Mouse (Mus musculus): Measurements from ENCODE around the gene Cited1.

DNA sequence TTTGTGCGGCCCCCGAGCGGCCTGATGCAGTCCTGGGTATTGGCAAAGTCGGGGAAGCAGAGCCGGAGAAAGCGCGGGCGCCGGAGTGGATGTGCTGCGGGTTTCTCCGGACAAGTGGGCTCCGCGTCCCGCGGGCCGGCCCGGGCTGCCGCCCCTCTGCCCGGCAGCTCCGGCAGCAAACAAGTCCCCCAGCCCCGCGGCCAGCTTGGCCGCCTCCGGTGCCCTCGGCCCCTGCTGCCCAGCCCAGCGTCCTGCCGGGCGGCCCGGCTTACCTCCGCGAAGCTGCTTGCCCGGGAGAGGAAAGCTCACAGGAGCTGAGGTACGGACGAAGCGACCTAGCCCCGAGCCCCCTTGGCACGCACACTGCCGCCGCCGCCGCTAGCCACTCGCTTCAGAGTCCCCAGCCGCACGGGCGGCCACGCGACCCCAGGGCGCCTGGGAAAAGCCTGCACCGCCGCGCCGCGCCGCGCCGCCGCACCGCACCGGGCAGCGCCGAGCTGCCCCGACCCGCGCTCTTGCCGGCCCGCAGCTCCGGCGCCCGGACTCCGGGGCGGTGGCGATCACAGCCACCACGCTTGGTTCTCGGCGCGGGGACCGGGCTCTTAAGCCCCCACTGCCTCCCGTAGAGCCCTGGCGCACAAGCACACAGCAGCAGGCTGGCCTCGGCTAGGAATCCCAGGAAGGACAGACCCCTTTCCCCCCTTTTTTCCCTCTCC lies 602 bp downstream of the Cited1 start:
- TF ChIP-seq CTCF (conservative IDR thresholded peaks at IDR 0.05; ENCODE audit: low read length) (no peak), NANOG (IDR thresholded peaks at IDR 0.05; ENCODE audit: borderline replicate concordance, low read length) (no peak)
